Mouse (Mus musculus): ENCODE measurements around the gene 4930548H24Rik.

DNA sequence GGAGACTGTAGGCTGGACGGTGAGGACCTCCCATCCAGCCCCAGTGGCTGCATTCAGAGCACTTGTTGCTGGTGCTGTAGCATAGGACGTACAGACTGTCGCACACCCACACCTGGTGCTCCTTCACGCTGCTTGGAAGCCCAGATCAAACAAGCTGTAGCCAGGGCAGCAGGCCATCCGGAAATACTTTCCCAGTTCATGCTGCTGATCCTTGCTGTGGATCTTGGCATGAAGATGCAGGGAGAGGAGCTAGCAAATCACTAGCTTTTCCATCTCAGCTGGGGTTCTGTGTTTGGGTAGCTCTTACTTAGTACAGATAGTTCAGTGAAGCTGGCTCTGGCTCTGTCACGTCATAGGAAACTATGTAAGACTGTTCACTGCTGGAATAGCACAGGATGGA, 15.8 kb upstream of the 4930548H24Rik start:
- no peak for TF ChIP-seq CTCF (IDR thresholded peaks at IDR 0.05; ENCODE audit: extremely low read depth, insufficient read length, insufficient replicate concordance, low read depth, low read length)
- TF ChIP-seq POLR2A (IDR thresholded peaks at IDR 0.05; ENCODE audit: low read depth, low read length) = no peak

All from small intestine, adult 2 months (tissue).